Mouse (Mus musculus): ENCODE measurements around the gene H2-Ke6. TPM values are rescaled to one million over a fixed set of nuclear protein-coding genes. Genes with fewer than 3 reads are reported as not detected.

The H2-Ke6 gene
- total and polyA plus RNA-seq, 3 experiments = 44.7 to 77.5 (median 58.6) TPM

- peak; percentile 92 for ATAC-seq (ENCODE audit: extremely low read depth, insufficient number of reproducible peaks, low FRiP score, poor library complexity, severe bottlenecking)
- DNase-seq (ENCODE audit: low spot score) = peak; percentile 84
- TF ChIP-seq GATA1 (IDR thresholded peaks at IDR 0.05; ENCODE audit: borderline replicate concordance, low read length) = no peak
- no peak for TF ChIP-seq CTCF (IDR thresholded peaks at IDR 0.05; ENCODE audit: low read depth, low read length)
- TF ChIP-seq POLR2AphosphoS5 (IDR thresholded peaks at IDR 0.05; ENCODE audit: insufficient replicate concordance, low read depth, low read length) = no peak
- TF ChIP-seq TAL1 (conservative IDR thresholded peaks at IDR 0.05; ENCODE audit: low read depth, low read length) = no peak
- no peak for TF ChIP-seq GATA2 (IDR thresholded peaks at IDR 0.05; ENCODE audit: borderline replicate concordance, low read depth, low read length)
- H3K9me3 ChIP-seq (replicated peaks) = no peaks in the 10 kb centered on the region
- peak overlapping the region; percentile 77 for H3K4me3 ChIP-seq (ENCODE audit: low read depth, low read length)
- H3K36me3 ChIP-seq (replicated peaks) = peaks cover 16% of the 10 kb centered on the region
- peaks cover 9% of the 10 kb centered on the region for H3K27me3 ChIP-seq (ENCODE audit: insufficient read depth, low read length)
- H3K4me1 ChIP-seq (ENCODE audit: insufficient read depth, low read depth, low read length) = peaks cover 51% of the 10 kb centered on the region
Measured at GRCm38 (mm10) chr17:33978631-33979031, 49.2 kb downstream of the H2-Ke6 start.

GRCm38 (mm10) chr17:33977861-33978557 lies 49.9 kb downstream of the H2-Ke6 start:
- Histone ChIP-seq H3K4me1 (ENCODE audit: insufficient read depth, low read depth, low read length) (peaks cover 53% of the 10 kb centered on the region), H3K4me3 (ENCODE audit: low read depth, low read length) (peak overlapping the region; percentile 77), H3K9me3 (replicated peaks) (no peaks in the 10 kb centered on the region), H3K36me3 (replicated peaks) (peaks cover 16% of the 10 kb centered on the region), H3K27me3 (ENCODE audit: insufficient read depth, low read length) (peaks cover 9% of the 10 kb centered on the region)
- no peak for DNase-seq (ENCODE audit: low spot score)
- TF ChIP-seq CTCF (IDR thresholded peaks at IDR 0.05; ENCODE audit: low read depth, low read length) = no peak
- TF ChIP-seq TAL1 (conservative IDR thresholded peaks at IDR 0.05; ENCODE audit: low read depth, low read length) = no peak
- TF ChIP-seq GATA2 (IDR thresholded peaks at IDR 0.05; ENCODE audit: borderline replicate concordance, low read depth, low read length) = no peak
- no peak for TF ChIP-seq POLR2AphosphoS5 (IDR thresholded peaks at IDR 0.05; ENCODE audit: insufficient replicate concordance, low read depth, low read length)
- no peak for TF ChIP-seq GATA1 (IDR thresholded peaks at IDR 0.05; ENCODE audit: borderline replicate concordance, low read length)
- ATAC-seq (ENCODE audit: extremely low read depth, insufficient number of reproducible peaks, low FRiP score, poor library complexity, severe bottlenecking) = no peak

Other genes starting within 250 kb of the H2-Ke6 start
Only the 20 nearest of the 33 such genes appear.
- gene Platr17, start 122.9 kb downstream of the H2-Ke6 start, total RNA-seq (2014; fragmentation: Nextera tagmentation) = not detected in 2 replicates
- gene Platr17, start 122.9 kb downstream of the H2-Ke6 start, total RNA-seq (2017) = not detected in 2 replicates
- gene Platr17, start 122.9 kb downstream of the H2-Ke6 start, polyA plus RNA-seq (2012) = 0.13 TPM in 1 of 2 replicates, not detected in the other
- 72.7 and 73.2 TPM in 2 replicates for gene Daxx, start 118.6 kb downstream of the H2-Ke6 start, total RNA-seq (2014; fragmentation: Nextera tagmentation)
- 33.0 and 46.3 TPM in 2 replicates for gene Daxx, start 118.6 kb downstream of the H2-Ke6 start, total RNA-seq (2017)
- gene Daxx, start 118.6 kb downstream of the H2-Ke6 start, polyA plus RNA-seq (2012) = 58.8 and 67.4 TPM in 2 replicates
- gene Tapbp, start 112.2 kb downstream of the H2-Ke6 start, total RNA-seq (2014; fragmentation: Nextera tagmentation) = 34.0 and 43.0 TPM in 2 replicates
- gene Tapbp, start 112.2 kb downstream of the H2-Ke6 start, total RNA-seq (2017) = 17.0 and 18.5 TPM in 2 replicates
- gene Tapbp, start 112.2 kb downstream of the H2-Ke6 start, polyA plus RNA-seq (2012) = 142 and 157 TPM in 2 replicates
- 9.5 and 15.8 TPM in 2 replicates for gene Zbtb22, start 112.2 kb downstream of the H2-Ke6 start, total RNA-seq (2014; fragmentation: Nextera tagmentation)
- gene Zbtb22, start 112.2 kb downstream of the H2-Ke6 start, total RNA-seq (2017) = 19.7 and 22.2 TPM in 2 replicates
- 41.9 and 42.1 TPM in 2 replicates for gene Zbtb22, start 112.2 kb downstream of the H2-Ke6 start, polyA plus RNA-seq (2012)
- 27.0 and 32.9 TPM in 2 replicates for gene Rgl2, start 98.5 kb downstream of the H2-Ke6 start, total RNA-seq (2014; fragmentation: Nextera tagmentation)
- 35.5 and 38.9 TPM in 2 replicates for gene Rgl2, start 98.5 kb downstream of the H2-Ke6 start, total RNA-seq (2017)
- gene Rgl2, start 98.5 kb downstream of the H2-Ke6 start, polyA plus RNA-seq (2012) = 145 and 166 TPM in 2 replicates
- 63.5 and 75.3 TPM in 2 replicates for gene Pfdn6, start 87.7 kb downstream of the H2-Ke6 start, total RNA-seq (2014; fragmentation: Nextera tagmentation)
- gene Pfdn6, start 87.7 kb downstream of the H2-Ke6 start, total RNA-seq (2017) = 133 and 141 TPM in 2 replicates
- 347 and 373 TPM in 2 replicates for gene Pfdn6, start 87.7 kb downstream of the H2-Ke6 start, polyA plus RNA-seq (2012)
- 29.6 and 34.2 TPM in 2 replicates for gene Wdr46, start 87.4 kb downstream of the H2-Ke6 start, total RNA-seq (2014; fragmentation: Nextera tagmentation)
- 30.7 and 31.1 TPM in 2 replicates for gene Wdr46, start 87.4 kb downstream of the H2-Ke6 start, total RNA-seq (2017)
- 72.2 and 83.2 TPM in 2 replicates for gene Wdr46, start 87.4 kb downstream of the H2-Ke6 start, polyA plus RNA-seq (2012)
- 1.7 and 1.9 TPM in 2 replicates for gene B3galt4, start 76.6 kb downstream of the H2-Ke6 start, total RNA-seq (2014; fragmentation: Nextera tagmentation)
- 3.0 and 3.6 TPM in 2 replicates for gene B3galt4, start 76.6 kb downstream of the H2-Ke6 start, total RNA-seq (2017)
- gene B3galt4, start 76.6 kb downstream of the H2-Ke6 start, polyA plus RNA-seq (2012) = 10.9 and 13.5 TPM in 2 replicates
- 30.0 and 34.1 TPM in 2 replicates for gene Vps52, start 72.2 kb downstream of the H2-Ke6 start, total RNA-seq (2014; fragmentation: Nextera tagmentation)
- gene Vps52, start 72.2 kb downstream of the H2-Ke6 start, total RNA-seq (2017) = 18.5 and 19.8 TPM in 2 replicates
- gene Vps52, start 72.2 kb downstream of the H2-Ke6 start, polyA plus RNA-seq (2012) = 45.6 and 48.9 TPM in 2 replicates
- gene Rps18, start 72.1 kb downstream of the H2-Ke6 start, total RNA-seq (2014; fragmentation: Nextera tagmentation) = 2,195 and 2,298 TPM in 2 replicates
- 1,704 and 1,830 TPM in 2 replicates for gene Rps18, start 72.1 kb downstream of the H2-Ke6 start, total RNA-seq (2017)
- 739 and 1,633 TPM in 2 replicates for gene Rps18, start 72.1 kb downstream of the H2-Ke6 start, polyA plus RNA-seq (2012)
- gene H2-K1, start 27.7 kb downstream of the H2-Ke6 start, total RNA-seq (2014; fragmentation: Nextera tagmentation) = not detected in 2 replicates
- gene H2-K1, start 27.7 kb downstream of the H2-Ke6 start, total RNA-seq (2017) = 0.16 and 0.23 TPM in 2 replicates
- 0.58 and 0.74 TPM in 2 replicates for gene H2-K1, start 27.7 kb downstream of the H2-Ke6 start, polyA plus RNA-seq (2012)
- 8.4 and 9.7 TPM in 2 replicates for gene Ring1, start 3.4 kb downstream of the H2-Ke6 start, total RNA-seq (2014; fragmentation: Nextera tagmentation)
- 10.9 and 13.1 TPM in 2 replicates for gene Ring1, start 3.4 kb downstream of the H2-Ke6 start, total RNA-seq (2017)
- gene Ring1, start 3.4 kb downstream of the H2-Ke6 start, polyA plus RNA-seq (2012) = 46.4 and 59.9 TPM in 2 replicates
- 16.9 and 17.5 TPM in 2 replicates for gene Slc39a7, start 3.6 kb upstream of the H2-Ke6 start, total RNA-seq (2014; fragmentation: Nextera tagmentation)
- gene Slc39a7, start 3.6 kb upstream of the H2-Ke6 start, total RNA-seq (2017) = 58.0 and 60.1 TPM in 2 replicates
- gene Slc39a7, start 3.6 kb upstream of the H2-Ke6 start, polyA plus RNA-seq (2012) = 66.0 and 98.1 TPM in 2 replicates
- gene Rxrb, start 3.8 kb upstream of the H2-Ke6 start, total RNA-seq (2014; fragmentation: Nextera tagmentation) = 27.7 and 29.7 TPM in 2 replicates
- gene Rxrb, start 3.8 kb upstream of the H2-Ke6 start, total RNA-seq (2017) = 30.5 and 34.7 TPM in 2 replicates
- gene Rxrb, start 3.8 kb upstream of the H2-Ke6 start, polyA plus RNA-seq (2012) = 175 and 211 TPM in 2 replicates
- 0.45 and 0.92 TPM in 2 replicates for gene Col11a2, start 11.4 kb upstream of the H2-Ke6 start, total RNA-seq (2014; fragmentation: Nextera tagmentation)
- gene Col11a2, start 11.4 kb upstream of the H2-Ke6 start, total RNA-seq (2017) = 0.58 and 1.6 TPM in 2 replicates
- 1.9 and 2.3 TPM in 2 replicates for gene Col11a2, start 11.4 kb upstream of the H2-Ke6 start, polyA plus RNA-seq (2012)
- not detected in 2 replicates for gene H2-Oa, start 64.3 kb upstream of the H2-Ke6 start, total RNA-seq (2014; fragmentation: Nextera tagmentation)
- 0.11 TPM in 1 of 2 replicates, not detected in the other for gene H2-Oa, start 64.3 kb upstream of the H2-Ke6 start, total RNA-seq (2017)
- not detected in 2 replicates for gene H2-Oa, start 64.3 kb upstream of the H2-Ke6 start, polyA plus RNA-seq (2012)
- 11.0 and 16.1 TPM in 2 replicates for gene H2-DMa, start 91.5 kb upstream of the H2-Ke6 start, total RNA-seq (2014; fragmentation: Nextera tagmentation)
- 2.8 and 3.8 TPM in 2 replicates for gene H2-DMa, start 91.5 kb upstream of the H2-Ke6 start, total RNA-seq (2017)
- 0.62 and 1.3 TPM in 2 replicates for gene H2-DMa, start 91.5 kb upstream of the H2-Ke6 start, polyA plus RNA-seq (2012)
- gene Brd2, start 94.6 kb upstream of the H2-Ke6 start, total RNA-seq (2014; fragmentation: Nextera tagmentation) = 336 and 447 TPM in 2 replicates
- gene Brd2, start 94.6 kb upstream of the H2-Ke6 start, total RNA-seq (2017) = 214 and 244 TPM in 2 replicates
- gene Brd2, start 94.6 kb upstream of the H2-Ke6 start, polyA plus RNA-seq (2012) = 198 and 298 TPM in 2 replicates
- not detected in 2 replicates for gene H2-DMb2, start 115.2 kb upstream of the H2-Ke6 start, total RNA-seq (2014; fragmentation: Nextera tagmentation)
- not detected in 2 replicates for gene H2-DMb2, start 115.2 kb upstream of the H2-Ke6 start, total RNA-seq (2017)
- gene H2-DMb2, start 115.2 kb upstream of the H2-Ke6 start, polyA plus RNA-seq (2012) = not detected in 2 replicates
- not detected in 2 replicates for gene H2-DMb1, start 125.0 kb upstream of the H2-Ke6 start, total RNA-seq (2014; fragmentation: Nextera tagmentation)
- gene H2-DMb1, start 125.0 kb upstream of the H2-Ke6 start, total RNA-seq (2017) = 0.41 and 0.44 TPM in 2 replicates
- gene H2-DMb1, start 125.0 kb upstream of the H2-Ke6 start, polyA plus RNA-seq (2012) = 0.06 and 0.10 TPM in 2 replicates

Data from G1E (cell line).